Mouse (Mus musculus) ES-Bruce4 (cell line): Measurements from ENCODE around the gene Galnt6. TPM values are rescaled to one million over a fixed set of nuclear protein-coding genes. Genes with fewer than 3 reads are reported as not detected.
A peak's percentile ranks its signal among the peaks of the same experiment; 100 is the strongest.

ENCODE experiments used
- H3K27ac ChIP-seq: 2 replicates; pipeline ENCODE4 v1.5.1; 2012; ENCODE audit warnings: low read length, inconsistent platforms; ENCODE audit not compliant: insufficient read depth
- H3K27me3 ChIP-seq: 2 replicates; pipeline ENCODE4 v1.6.1; 2012; ENCODE audit warnings: mild to moderate bottlenecking, low read length, inconsistent platforms; ENCODE audit not compliant: control insufficient read depth, poor library complexity, insufficient read depth, severe bottlenecking
- H3K36me3 ChIP-seq: 2 replicates; pipeline ENCODE4 v1.6.1; 2012; ENCODE audit warnings: inconsistent platforms, mild to moderate bottlenecking, low read length, moderate library complexity; ENCODE audit not compliant: control insufficient read depth, poor library complexity, insufficient read depth, severe bottlenecking
- H3K4me1 ChIP-seq: one replicate; pipeline ENCODE4 v1.8.1; 2011; ENCODE audit warnings: low read length; ENCODE audit not compliant: control insufficient read depth, insufficient read depth
- H3K4me3 ChIP-seq: 2 replicates; pipeline ENCODE4 v1.5.1; 2011; ENCODE audit warnings: low read depth, mild to moderate bottlenecking, low read length
- H3K9ac ChIP-seq: 2 replicates; pipeline ENCODE4 v1.6.1; 2012; ENCODE audit warnings: low read depth, mild to moderate bottlenecking, inconsistent platforms; ENCODE audit not compliant: poor library complexity, severe bottlenecking
- H3K9me3 ChIP-seq: replicated peaks from 2 replicates; pipeline ENCODE4 v1.6.1; 2012; ENCODE audit warnings: mild to moderate bottlenecking, low read length, inconsistent platforms; ENCODE audit not compliant: control insufficient read depth, poor library complexity, insufficient read depth, severe bottlenecking
- CTCF ChIP-seq: IDR thresholded peaks from one replicate; pipeline ENCODE4 v1.8.1; 2011; ENCODE audit warnings: low read depth, low read length
- EP300 ChIP-seq: IDR thresholded peaks from 2 replicates; pipeline ENCODE4 v1.6.1; 2011; ENCODE audit warnings: low read depth, low read length; ENCODE audit not compliant: insufficient read depth
- POLR2A ChIP-seq: IDR thresholded peaks from one replicate; pipeline ENCODE4 v1.8.1; 2011; ENCODE audit warnings: low read length; ENCODE audit not compliant: insufficient read depth
- polyA plus RNA-seq: library from polyadenylated mRNA; stranded (reverse); fragments of >200 nt; gene quantifications from 2 replicates; pipeline ENCODE4 v1.2.4, GENCODE M21; 2011; ENCODE audit warnings: low read depth; ENCODE audit not compliant: missing spikeins, insufficient read depth, insufficient read length

Galnt6 gene
- polyA plus RNA-seq, 1 experiment, result 28.1 TPM

DNA sequence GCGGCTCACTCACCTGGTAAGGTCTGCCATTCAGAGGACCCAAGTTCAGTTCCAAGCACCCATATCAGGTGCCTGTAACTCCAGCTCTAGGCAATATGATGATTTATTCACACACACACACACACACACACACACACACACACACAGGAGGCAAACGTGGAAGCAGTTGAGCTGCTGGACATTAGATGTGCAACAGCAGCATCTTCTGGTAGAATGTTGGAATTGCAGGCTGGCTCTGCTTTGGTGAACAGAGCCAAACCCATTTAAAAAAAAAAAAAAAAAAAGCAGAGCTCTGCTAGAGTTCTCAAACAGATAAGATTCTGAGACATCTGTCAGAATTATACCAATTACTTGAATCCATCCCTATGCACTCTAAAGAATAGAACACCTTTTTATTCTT is 46.1 kb downstream of the Galnt6 start:
- Histone ChIP-seq H3K27ac (no peak overlapping the region), H3K9ac (no peak overlapping the region), H3K27me3 (no peaks in the 10 kb centered on the region), H3K36me3 (no peaks in the 10 kb centered on the region), H3K4me3 (no peak overlapping the region), H3K9me3 (no peaks in the 10 kb centered on the region), H3K4me1 (no peaks in the 10 kb centered on the region)
- no peak for TF ChIP-seq POLR2A
- TF ChIP-seq CTCF, result peak; percentile 64

DNA sequence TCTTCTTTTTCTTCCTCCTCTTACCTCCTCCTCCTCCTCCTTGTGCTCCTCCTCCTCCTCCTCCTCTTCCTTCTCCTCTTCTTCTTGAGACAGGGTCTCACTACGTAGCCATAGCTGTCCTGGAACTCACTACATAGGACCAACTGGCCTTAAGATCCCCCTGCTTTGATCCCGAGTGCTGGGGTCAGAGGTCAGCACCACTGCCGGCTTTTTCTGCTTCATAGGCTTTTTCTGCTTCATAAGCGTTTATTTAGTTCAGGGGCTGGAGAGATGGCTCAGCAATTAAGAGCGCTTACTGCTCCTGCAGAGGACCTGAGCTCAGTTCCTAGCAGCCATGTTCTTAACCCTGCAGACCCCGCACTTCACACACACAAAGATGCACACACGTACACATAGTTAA is 47.4 kb downstream of the Galnt6 start:
- H3K27ac ChIP-seq, result no peak overlapping the region
- H3K9ac ChIP-seq, result no peak overlapping the region
- TF ChIP-seq CTCF (no peak), POLR2A (no peak), EP300 (no peak)

GRCm38 (mm10) chr15:100680381-100680780 is 48.8 kb downstream of the Galnt6 start:
- Histone ChIP-seq H3K4me3 (no peak overlapping the region), H3K9ac (no peak overlapping the region), H3K27ac (no peak overlapping the region), H3K4me1 (peaks cover 3% of the 10 kb centered on the region), H3K36me3 (no peaks in the 10 kb centered on the region), H3K9me3 (no peaks in the 10 kb centered on the region), H3K27me3 (no peaks in the 10 kb centered on the region)
- no peak for TF ChIP-seq EP300

More for the DNA sequence above, 47.4 kb downstream of the Galnt6 start:
- no peaks in the 10 kb centered on the region for H3K36me3 ChIP-seq
- no peaks in the 10 kb centered on the region for H3K27me3 ChIP-seq
- H3K4me3 ChIP-seq, result no peak overlapping the region
- no peaks in the 10 kb centered on the region for H3K9me3 ChIP-seq
- no peaks in the 10 kb centered on the region for H3K4me1 ChIP-seq

DNA sequence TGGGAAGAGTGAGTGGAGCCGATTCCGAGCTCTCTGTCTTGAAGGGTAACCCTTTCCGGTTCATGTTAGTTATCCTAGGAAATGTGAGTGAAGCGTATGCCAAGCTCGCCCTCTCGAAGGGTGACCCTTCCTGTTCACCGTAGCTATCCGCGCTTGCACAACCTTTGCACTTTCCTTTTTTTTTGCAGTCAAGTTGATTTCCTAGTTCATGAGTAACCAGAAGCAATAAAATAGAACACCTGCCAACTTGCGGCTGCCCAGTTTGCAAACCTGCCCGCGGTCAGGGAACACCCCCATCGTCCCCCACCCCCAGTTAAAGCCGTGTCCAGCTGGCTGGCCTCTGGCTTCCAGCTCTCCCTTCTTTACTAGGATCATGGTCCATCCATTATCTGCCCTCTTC is 50.2 kb downstream of the Galnt6 start:
- TF ChIP-seq POLR2A (no peak), EP300 (no peak), CTCF (no peak)
- Histone ChIP-seq H3K36me3 (no peaks in the 10 kb centered on the region), H3K9ac (no peak overlapping the region), H3K9me3 (no peaks in the 10 kb centered on the region), H3K4me1 (peaks cover 3% of the 10 kb centered on the region), H3K4me3 (no peak overlapping the region), H3K27me3 (no peaks in the 10 kb centered on the region), H3K27ac (no peak overlapping the region)

GRCm38 (mm10) chr15:100678581-100678980 is 50.6 kb downstream of the Galnt6 start:
- Histone ChIP-seq H3K36me3 (no peaks in the 10 kb centered on the region), H3K27me3 (no peaks in the 10 kb centered on the region), H3K9me3 (no peaks in the 10 kb centered on the region), H3K4me1 (peaks cover 3% of the 10 kb centered on the region), H3K9ac (no peak overlapping the region), H3K4me3 (no peak overlapping the region), H3K27ac (no peak overlapping the region)
- TF ChIP-seq POLR2A (no peak), EP300 (no peak), CTCF (no peak)

DNA sequence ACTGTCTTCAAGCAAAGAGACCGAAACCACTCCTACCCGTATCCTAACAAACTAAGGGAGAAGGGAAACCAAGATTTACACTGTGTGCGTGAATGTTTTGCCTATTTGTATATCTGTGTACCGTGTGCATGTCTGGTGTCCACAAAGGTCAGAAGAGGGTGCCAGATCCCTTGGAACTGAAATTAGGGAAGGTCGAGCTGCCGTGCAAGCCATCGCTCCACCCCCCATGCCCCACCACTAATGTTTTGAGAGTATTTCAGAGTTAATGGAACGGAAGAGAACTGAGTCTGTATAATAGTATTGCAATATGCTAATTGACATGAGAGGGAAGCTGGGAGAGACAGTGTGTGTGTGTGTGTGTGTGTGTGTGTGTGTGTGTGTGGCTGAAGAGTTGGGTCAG is 51.5 kb downstream of the Galnt6 start:
- Histone ChIP-seq H3K27me3 (no peaks in the 10 kb centered on the region), H3K4me3 (no peak overlapping the region), H3K4me1 (peaks cover 3% of the 10 kb centered on the region), H3K27ac (no peak overlapping the region), H3K9ac (no peak overlapping the region), H3K36me3 (no peaks in the 10 kb centered on the region), H3K9me3 (no peaks in the 10 kb centered on the region)
- no peak for TF ChIP-seq CTCF
- TF ChIP-seq POLR2A, result no peak
- no peak for TF ChIP-seq EP300

DNA sequence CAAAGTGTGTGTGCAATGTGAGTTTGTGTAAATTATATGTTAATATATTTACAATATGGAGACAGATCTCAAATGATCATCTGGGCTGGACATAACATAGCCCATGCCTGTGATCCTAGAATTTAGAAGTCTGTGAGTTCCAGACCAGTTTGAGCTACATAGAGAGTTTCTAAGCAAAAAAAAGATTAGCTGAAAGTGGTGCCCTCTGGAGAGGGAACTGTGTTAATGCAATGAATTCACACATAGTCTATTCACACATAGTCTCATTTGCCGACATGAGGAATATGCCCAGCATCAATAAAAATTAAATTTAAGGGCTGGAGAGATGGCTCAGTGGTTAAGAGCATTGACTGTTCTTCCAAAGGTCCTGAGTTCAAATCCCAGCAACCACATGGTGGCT is 52.7 kb downstream of the Galnt6 start:
- no peak overlapping the region for H3K27ac ChIP-seq
- no peaks in the 10 kb centered on the region for H3K27me3 ChIP-seq
- peaks cover 3% of the 10 kb centered on the region for H3K4me1 ChIP-seq
- no peaks in the 10 kb centered on the region for H3K36me3 ChIP-seq
- no peak for TF ChIP-seq EP300
- no peak for TF ChIP-seq CTCF
- no peak for TF ChIP-seq POLR2A
- no peaks in the 10 kb centered on the region for H3K9me3 ChIP-seq
- H3K9ac ChIP-seq, result no peak overlapping the region
- no peak overlapping the region for H3K4me3 ChIP-seq
